Mouse (Mus musculus) hindlimb bud, embryonic 11.5 days (tissue): ENCODE measurements around the gene Cd72.

Source experiments
- DNase-seq: peaks from one replicate; pipeline ENCODE4 v3.0.0-alpha.2; 2012; ENCODE audit warnings: low read depth, low spot score; ENCODE audit errors: extremely low spot score

The Cd72 gene

DNA sequence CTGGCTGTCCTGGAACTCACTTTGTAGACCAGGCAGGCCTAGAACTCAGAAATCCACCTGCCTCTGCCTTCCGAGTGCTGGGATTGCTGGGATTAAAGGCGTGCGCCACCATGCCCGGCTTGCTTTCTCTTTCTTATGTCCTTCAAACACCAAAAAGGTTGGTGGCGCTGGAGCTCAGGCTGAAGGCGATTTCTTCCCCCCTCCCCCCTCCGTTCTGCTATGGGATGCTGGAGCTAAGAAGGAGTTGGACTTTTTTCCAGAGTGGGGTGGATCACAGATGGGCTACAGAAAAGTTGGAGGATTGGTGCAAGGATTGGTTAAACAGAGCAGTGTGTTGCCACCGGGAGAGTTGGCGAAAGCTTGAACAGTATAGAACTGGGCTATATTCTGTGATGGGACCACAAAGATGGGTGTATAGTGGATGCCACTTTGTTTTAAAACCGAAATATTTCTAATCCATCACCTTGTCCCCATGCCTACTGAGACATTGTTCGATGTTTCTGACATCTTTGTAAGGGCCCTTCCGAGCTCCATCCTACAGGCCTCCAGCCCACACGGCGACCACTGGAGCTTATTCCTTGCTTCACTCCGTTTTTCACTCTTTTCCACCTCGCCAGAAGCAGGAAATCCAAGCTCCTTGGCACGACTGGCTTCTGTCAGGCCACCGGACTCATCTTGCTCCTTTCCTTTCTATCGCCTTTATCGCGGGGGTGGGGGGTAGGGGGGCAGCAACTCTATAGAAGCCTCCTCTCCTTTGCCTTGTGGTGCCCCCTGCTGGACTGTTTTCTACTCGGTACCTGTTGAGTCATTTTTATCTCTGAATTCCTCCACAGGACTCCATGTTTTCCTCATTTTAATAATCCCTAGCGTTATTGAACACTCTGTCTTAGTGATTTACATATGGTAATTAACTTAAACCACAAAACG is 24.7 kb upstream of the Cd72 start:
- peak; percentile 33 for DNase-seq

GRCm38 (mm10) chr4:43478534-43478858 is 24.1 kb upstream of the Cd72 start:
- no peak for DNase-seq

DNA sequence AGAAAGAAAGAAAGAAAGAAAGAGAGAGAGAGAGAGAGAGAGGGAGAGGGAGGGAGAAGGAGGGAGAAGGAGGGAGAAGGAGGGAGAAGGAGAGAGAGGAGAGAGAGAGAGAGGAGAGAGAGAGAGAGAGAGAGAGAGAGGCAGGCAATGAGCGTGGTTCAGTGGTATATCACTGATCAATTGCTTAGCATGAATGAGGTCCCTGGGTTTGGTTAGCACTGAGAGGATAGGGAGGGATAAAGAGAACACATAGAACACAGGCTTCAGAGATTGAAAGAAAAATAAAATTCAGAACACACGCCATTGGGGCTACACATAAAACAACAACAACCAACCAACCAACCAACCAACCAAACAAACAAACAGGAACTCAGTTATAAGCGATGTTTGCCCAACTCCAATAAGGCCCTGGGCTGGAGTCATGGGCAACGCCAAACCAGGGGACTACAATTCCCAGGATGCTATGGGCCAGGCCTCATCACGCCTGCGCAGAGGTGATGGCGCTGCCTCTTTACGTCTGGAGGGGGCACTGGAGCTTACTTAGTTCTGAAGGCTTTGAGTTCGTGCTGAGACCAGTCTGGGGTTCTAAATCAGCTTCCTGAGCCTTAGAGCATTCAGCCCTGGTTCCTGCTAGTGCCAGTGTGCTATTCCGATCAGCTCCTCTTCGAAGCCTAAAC is 23.6 kb upstream of the Cd72 start:
- peak; percentile 67 for DNase-seq

- no peak for DNase-seq
Observed at GRCm38 (mm10) chr4:43476604-43477003, 22.2 kb upstream of the Cd72 start.

DNA sequence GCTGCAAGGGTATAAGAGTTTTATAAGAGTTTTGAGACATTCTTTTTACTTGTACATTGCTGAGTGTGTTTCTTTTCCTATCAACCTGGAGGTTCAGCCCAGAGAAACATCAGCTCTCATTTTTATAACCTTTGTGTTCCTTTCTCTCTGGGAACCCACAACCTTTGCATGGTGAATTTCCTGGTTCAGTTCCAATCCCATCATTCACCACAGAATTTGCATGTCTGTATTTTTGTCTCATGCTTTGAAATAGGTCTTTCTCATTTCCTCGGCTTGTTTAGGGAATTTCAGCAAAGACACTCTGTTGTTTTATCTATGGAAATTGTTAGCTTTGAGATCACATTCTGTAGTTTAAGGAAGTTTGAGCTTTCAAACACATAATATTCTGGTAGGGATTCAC is 19.2 kb upstream of the Cd72 start:
- no peak for DNase-seq

GRCm38 (mm10) chr4:43470301-43470700 is 15.9 kb upstream of the Cd72 start:
- no peak for DNase-seq

DNA sequence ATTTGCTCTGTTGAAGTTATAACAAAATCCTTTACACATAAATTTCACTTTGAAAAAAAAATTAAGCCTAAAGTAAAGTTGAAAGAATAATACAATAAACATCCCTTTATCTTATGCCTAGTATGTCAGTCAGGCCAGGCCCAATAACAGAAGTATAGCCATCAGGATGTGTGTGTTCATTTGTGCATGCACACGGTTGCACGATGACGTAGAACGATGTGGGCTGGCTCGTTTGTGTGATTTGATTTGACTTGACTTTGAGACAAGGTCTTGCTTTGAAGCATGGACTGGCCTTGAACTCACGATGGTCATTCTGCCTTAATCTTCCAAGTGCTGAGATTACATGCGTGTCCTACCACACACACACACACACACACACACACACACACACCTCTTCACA is 12.4 kb upstream of the Cd72 start:
- DNase-seq = no peak

GRCm38 (mm10) chr4:43465935-43466334 is 11.5 kb upstream of the Cd72 start:
- DNase-seq = no peak

DNA sequence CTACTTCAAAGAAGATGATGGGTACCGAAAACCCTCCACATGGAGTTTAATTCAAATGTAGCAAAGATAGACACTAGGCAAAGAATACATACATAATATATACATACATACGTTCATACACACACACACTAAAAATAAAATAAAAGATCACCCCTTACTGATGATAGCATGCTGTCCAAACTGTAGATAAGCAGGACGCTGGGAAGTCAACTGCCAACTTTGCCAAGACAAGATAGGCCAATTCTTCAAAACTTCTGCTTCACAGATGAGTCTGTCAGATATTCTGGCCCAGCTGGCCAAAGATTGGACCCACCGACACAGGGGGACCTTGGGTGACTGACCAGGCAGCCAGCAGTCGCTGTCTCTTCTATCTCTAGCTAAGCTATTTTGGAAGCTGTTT is 8.7 kb upstream of the Cd72 start:
- DNase-seq = no peak

GRCm38 (mm10) chr4:43457124-43457523 is 2.7 kb upstream of the Cd72 start:
- no peak for DNase-seq

DNA sequence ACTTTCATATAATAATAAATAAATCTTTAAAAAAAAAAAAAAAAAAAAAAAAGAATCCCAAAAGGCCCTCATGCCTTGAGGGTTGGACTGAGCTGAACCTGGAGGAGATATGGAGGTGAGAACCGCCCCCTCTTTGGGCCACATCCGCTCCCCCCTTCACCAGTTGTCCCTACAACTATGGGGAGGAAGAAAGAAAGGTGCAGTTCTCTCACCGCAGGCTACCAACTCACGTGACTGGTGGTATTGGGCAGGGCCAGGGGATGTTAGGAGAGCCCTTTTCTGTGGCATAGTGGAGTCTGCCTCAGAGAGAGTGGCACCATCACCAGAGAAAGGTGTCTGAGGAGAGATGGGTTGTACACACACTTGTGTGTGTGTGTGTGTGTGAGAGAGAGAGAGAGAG is 2.0 kb upstream of the Cd72 start:
- no peak for DNase-seq

- DNase-seq = no peak
Observed at GRCm38 (mm10) chr4:43453413-43453812, 1.0 kb downstream of the Cd72 start.

DNA sequence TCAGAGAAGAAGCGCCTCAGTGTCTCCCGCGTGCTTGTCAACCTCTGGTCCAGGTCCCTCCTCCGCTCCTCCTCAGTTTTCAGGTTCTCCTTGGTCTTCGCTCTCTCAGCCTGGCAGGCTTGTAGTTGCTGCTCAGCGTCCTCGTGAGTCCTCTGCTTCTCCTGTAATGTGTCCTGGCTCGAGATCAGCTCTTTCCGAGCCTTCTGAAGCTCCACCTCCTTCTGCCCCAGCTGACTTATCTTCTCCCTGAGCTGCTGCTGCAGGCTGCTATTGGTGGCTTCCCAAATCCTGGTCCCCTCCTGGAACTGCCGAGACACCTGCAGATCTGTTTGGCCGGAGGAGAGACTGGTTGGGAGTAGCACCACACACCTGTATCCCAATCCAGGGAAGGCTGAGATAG is 2.1 kb downstream of the Cd72 start:
- no peak for DNase-seq

- no peak for DNase-seq
Observed at GRCm38 (mm10) chr4:43448554-43448953, 5.9 kb downstream of the Cd72 start.

GRCm38 (mm10) chr4:43447251-43447650 is 7.2 kb downstream of the Cd72 start:
- no peak for DNase-seq

DNA sequence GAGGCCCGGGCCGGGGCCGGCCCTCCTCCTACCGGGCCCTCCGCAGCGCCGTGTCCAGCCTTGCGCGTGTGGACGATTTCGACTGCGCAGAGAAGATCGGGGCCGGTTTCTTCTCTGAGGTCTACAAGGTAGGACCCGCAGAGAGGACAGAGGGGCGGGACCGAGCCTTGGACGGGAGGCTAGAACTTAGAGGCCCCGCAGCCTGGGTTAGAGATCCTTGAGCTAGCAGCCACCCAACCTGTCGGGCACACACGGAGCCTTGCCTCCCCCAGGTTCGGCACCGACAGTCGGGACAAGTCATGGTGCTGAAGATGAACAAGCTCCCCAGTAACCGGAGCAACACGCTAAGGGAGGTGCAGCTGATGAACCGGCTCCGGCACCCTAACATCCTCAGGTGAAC is 10.9 kb downstream of the Cd72 start:
- no peak for DNase-seq

DNA sequence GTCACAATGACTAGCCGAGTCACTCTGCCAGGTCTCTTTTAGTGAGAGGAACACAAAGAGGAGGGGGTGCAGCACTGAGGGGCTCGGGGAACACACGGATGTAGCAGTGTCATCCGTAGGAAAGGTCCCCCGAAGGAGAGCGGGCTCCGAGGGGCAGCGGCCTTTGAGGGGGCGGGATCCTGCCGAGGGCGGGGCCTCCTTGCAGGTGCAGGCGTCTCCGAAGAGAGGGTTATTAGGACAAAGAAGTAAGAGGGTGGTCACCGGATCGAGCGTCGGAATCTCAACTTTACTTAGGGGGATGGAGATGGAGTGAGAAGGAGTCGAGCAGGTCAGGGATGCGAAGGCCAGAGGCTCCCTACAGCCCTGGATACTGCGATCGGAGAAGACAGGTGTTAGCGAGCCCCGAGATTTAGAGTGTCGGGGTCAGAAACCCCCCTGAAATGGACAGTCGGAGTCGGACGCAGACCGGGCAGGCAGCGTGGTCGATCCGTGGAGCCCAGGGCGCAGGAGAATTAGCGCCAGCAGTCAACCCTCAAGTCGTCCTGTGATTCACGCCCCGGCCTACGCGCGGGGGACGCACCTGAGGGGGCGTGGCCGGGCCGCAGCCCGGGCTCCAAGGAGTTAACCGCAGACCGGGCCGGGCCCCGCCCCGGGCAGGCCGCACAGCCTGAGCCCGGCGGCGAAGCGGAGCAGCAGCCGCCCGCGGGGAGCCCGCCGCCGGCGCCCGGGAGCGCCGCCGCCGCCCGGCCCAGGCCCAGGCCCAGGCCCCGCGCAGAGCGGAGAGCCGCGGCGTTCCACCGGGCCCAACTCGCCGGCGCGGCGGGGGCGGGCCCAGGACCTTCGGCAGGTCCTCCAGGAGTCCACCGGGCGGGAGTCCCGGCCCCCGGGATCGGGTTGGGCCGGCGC is 11.7 kb downstream of the Cd72 start:
- no peak for DNase-seq

GRCm38 (mm10) chr4:43442044-43442443 is 12.4 kb downstream of the Cd72 start:
- DNase-seq = peak; percentile 99

- no peak for DNase-seq
Observed at GRCm38 (mm10) chr4:43441639-43442038, 12.8 kb downstream of the Cd72 start, which contains the start of gene Tesk1. Gene Tesk1, plus strand, starts transcription at chr4:43441939.

DNA sequence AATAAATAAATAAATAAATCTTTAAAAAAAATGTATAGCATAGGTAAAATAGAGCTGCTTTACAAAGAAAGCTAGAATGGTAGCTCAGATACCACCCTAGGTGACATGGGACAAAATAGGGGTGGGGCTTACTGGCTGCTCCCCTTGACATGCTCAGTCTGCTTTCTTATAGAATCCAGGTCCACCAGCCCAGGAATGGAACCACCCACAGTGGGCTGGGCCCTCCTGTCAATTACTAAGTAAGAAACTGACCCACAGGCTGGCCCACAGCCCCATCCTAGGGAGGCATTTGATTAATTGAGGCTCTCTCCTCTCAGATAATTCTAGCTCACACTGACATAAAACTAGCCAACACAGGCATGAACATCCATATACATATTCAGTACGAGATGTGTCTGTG is 21.6 kb downstream of the Cd72 start:
- no peak for DNase-seq

DNA sequence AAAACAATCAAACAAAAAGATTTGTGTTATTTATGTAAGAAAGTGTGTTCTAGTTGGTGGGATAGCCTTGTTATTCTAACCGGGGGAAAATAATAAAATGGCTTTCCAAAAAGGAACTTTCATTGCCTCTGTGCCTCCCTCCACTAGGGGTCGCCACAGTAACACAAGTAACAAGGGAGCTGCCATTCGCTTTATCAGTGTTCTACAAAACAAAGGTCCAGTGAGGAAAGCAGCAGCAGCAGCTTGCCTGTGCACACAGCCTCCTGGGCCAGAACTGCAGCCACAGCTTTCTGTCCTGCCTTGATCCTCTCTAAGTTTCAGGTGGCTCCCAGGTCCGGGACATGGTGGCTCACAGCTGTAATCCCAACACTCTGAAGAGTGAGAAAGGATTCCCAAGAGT is 22.7 kb downstream of the Cd72 start:
- peak; percentile 83 for DNase-seq
